Mouse (Mus musculus) olfactory bulb, adult 2 months (tissue): ENCODE data around the gene Grm3.

Experiments used
- CTCF ChIP-seq: fragments of 200-500 bp; IDR thresholded peaks from 2 replicates; pipeline ENCODE4 v1.5.1; 2012; ENCODE audit warnings: low read depth, mild to moderate bottlenecking, low read length, moderate library complexity; ENCODE audit not compliant: insufficient read depth
- POLR2A ChIP-seq: fragments of 200-500 bp; IDR thresholded peaks from 2 replicates; pipeline ENCODE4 v1.6.1; 2012; ENCODE audit warnings: mild to moderate bottlenecking, low read depth, low read length, moderate library complexity; ENCODE audit not compliant: insufficient read depth

DNA sequence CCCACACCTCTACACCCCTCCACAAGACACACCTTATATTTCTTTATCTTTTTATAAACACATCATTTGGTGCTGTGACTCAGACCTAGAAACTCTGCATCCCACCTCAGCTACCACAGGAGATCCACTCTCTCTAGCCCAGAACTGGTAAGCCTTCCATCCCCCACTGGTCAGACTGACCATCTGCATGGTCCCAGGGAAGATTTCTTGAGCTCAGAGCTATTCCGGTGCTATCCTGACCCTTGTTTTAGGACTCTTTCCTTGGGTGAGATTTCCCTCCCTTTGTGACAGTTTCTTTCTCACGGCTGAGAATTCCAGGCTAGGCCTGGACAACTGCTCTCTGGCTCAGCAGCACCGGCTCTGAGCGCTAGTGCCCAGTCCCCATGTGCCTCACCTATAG is 227.7 kb downstream of the Grm3 start:
- no peak for TF ChIP-seq CTCF
- TF ChIP-seq POLR2A = no peak
